Mouse (Mus musculus): ENCODE measurements around the gene Ift172. TPM values are rescaled to one million over a fixed set of nuclear protein-coding genes. Genes with fewer than 3 reads are reported as not detected.

Ift172 gene
- polyA plus RNA-seq, 1 experiment from 2014 or later: 27.2 TPM

Other genes starting within 250 kb of the Ift172 start
- gene Atraid, start 242.8 kb downstream of the Ift172 start, polyA plus RNA-seq (2015; fragmentation: Nextera tagmentation; extraction: Ambion mirVana): 151 and 157 TPM in 2 replicates
- gene Slc5a6, start 242.2 kb downstream of the Ift172 start, polyA plus RNA-seq (2015; fragmentation: Nextera tagmentation; extraction: Ambion mirVana): 8.9 and 10.4 TPM in 2 replicates
- 23.0 and 26.7 TPM in 2 replicates for gene Cad, start 236.3 kb downstream of the Ift172 start, polyA plus RNA-seq (2015; fragmentation: Nextera tagmentation; extraction: Ambion mirVana)
- gene Dnajc5g, start 184.8 kb downstream of the Ift172 start, polyA plus RNA-seq (2015; fragmentation: Nextera tagmentation; extraction: Ambion mirVana): not detected in 2 replicates
- gene Slc30a3, start 182.9 kb downstream of the Ift172 start, polyA plus RNA-seq (2015; fragmentation: Nextera tagmentation; extraction: Ambion mirVana): 0.26 and 0.37 TPM in 2 replicates
- 0.62 TPM in 1 of 2 replicates, not detected in the other for gene Trim54, start 174.4 kb downstream of the Ift172 start, polyA plus RNA-seq (2015; fragmentation: Nextera tagmentation; extraction: Ambion mirVana)
- gene Ucn, start 152.3 kb downstream of the Ift172 start, polyA plus RNA-seq (2015; fragmentation: Nextera tagmentation; extraction: Ambion mirVana): not detected in 2 replicates
- 58.8 and 63.0 TPM in 2 replicates for gene Mpv17, start 136.9 kb downstream of the Ift172 start, polyA plus RNA-seq (2015; fragmentation: Nextera tagmentation; extraction: Ambion mirVana)
- 0.68 and 1.8 TPM in 2 replicates for gene Gm29609, start 111.2 kb downstream of the Ift172 start, polyA plus RNA-seq (2015; fragmentation: Nextera tagmentation; extraction: Ambion mirVana)
- gene Gtf3c2, start 111.0 kb downstream of the Ift172 start, polyA plus RNA-seq (2015; fragmentation: Nextera tagmentation; extraction: Ambion mirVana): 53.4 and 69.6 TPM in 2 replicates
- gene Snx17, start 97.9 kb downstream of the Ift172 start, polyA plus RNA-seq (2015; fragmentation: Nextera tagmentation; extraction: Ambion mirVana): 115 and 132 TPM in 2 replicates
- gene Eif2b4, start 97.7 kb downstream of the Ift172 start, polyA plus RNA-seq (2015; fragmentation: Nextera tagmentation; extraction: Ambion mirVana): 60.3 and 68.3 TPM in 2 replicates
- gene Zfp513, start 88.8 kb downstream of the Ift172 start, polyA plus RNA-seq (2015; fragmentation: Nextera tagmentation; extraction: Ambion mirVana): 8.6 and 9.8 TPM in 2 replicates
- gene Ppm1g, start 70.4 kb downstream of the Ift172 start, polyA plus RNA-seq (2015; fragmentation: Nextera tagmentation; extraction: Ambion mirVana): 124 and 125 TPM in 2 replicates
- 140 and 141 TPM in 2 replicates for gene Nrbp1, start 50.3 kb downstream of the Ift172 start, polyA plus RNA-seq (2015; fragmentation: Nextera tagmentation; extraction: Ambion mirVana)
- 0.44 and 0.53 TPM in 2 replicates for gene Gm9970, start 49.9 kb downstream of the Ift172 start, polyA plus RNA-seq (2015; fragmentation: Nextera tagmentation; extraction: Ambion mirVana)
- 65.4 and 66.6 TPM in 2 replicates for gene Krtcap3, start 39.4 kb downstream of the Ift172 start, polyA plus RNA-seq (2015; fragmentation: Nextera tagmentation; extraction: Ambion mirVana)
- 38.3 and 38.6 TPM in 2 replicates for gene Fndc4, start 5.0 kb upstream of the Ift172 start, polyA plus RNA-seq (2015; fragmentation: Nextera tagmentation; extraction: Ambion mirVana)
- 0.86 and 1.4 TPM in 2 replicates for gene Gckr, start 6.3 kb upstream of the Ift172 start, polyA plus RNA-seq (2015; fragmentation: Nextera tagmentation; extraction: Ambion mirVana)
- 44.5 and 45.0 TPM in 2 replicates for gene Zfp512, start 161.3 kb upstream of the Ift172 start, polyA plus RNA-seq (2015; fragmentation: Nextera tagmentation; extraction: Ambion mirVana)
- gene 4930548H24Rik, start 194.6 kb upstream of the Ift172 start, polyA plus RNA-seq (2015; fragmentation: Nextera tagmentation; extraction: Ambion mirVana): 0.10 TPM in 1 of 2 replicates, not detected in the other
- 46.4 and 48.2 TPM in 2 replicates for gene Gpn1, start 203.6 kb upstream of the Ift172 start, polyA plus RNA-seq (2015; fragmentation: Nextera tagmentation; extraction: Ambion mirVana)
- 26.2 and 29.6 TPM in 2 replicates for gene Slc4a1ap, start 235.9 kb upstream of the Ift172 start, polyA plus RNA-seq (2015; fragmentation: Nextera tagmentation; extraction: Ambion mirVana)
- 19.7 and 20.1 TPM in 2 replicates for gene Supt7l, start 236.7 kb upstream of the Ift172 start, polyA plus RNA-seq (2015; fragmentation: Nextera tagmentation; extraction: Ambion mirVana)